Mouse (Mus musculus) layer of hippocampus, postnatal 36 days (tissue): ENCODE data around the gene Ifna15. TPM values are rescaled to one million over a fixed set of nuclear protein-coding genes. Genes with fewer than 3 reads are reported as not detected.

Source experiments
- DNase-seq, 2 experiments: peaks; one replicate each; pipeline ENCODE4 v3.0.0; 2022
- total RNA-seq, 2 experiments: library from RNA; stranded (reverse); gene quantifications; 2 replicates each; pipeline ENCODE4 v1.2.3; 2021

The Ifna15 gene
- total RNA-seq, 2 experiments from 2014 or later: not detected

GRCm38 (mm10) chr4:88513743-88514142 is 44.3 kb downstream of the Ifna15 start:
- no peak for DNase-seq

Other genes with a start within 250 kb of the Ifna15 start
- 1 to 10 TPM; 1.4 to 1.6 TPM for gene Hacd4, start 119.3 kb downstream of the Ifna15 start, total RNA-seq
- gene Ifnb1, start 35.5 kb downstream of the Ifna15 start, total RNA-seq: not detected
- not detected for gene Ifna14, start 13.6 kb upstream of the Ifna15 start, total RNA-seq
- not detected for gene Ifna9, start 34.1 kb upstream of the Ifna15 start, total RNA-seq
- gene Ifna12, start 45.1 kb upstream of the Ifna15 start, total RNA-seq: not detected
- gene C87499, start 76.2 kb upstream of the Ifna15 start, total RNA-seq: not detected
- gene Ifna13, start 86.2 kb upstream of the Ifna15 start, total RNA-seq: not detected
- not detected for gene Ifna16, start 118.7 kb upstream of the Ifna15 start, total RNA-seq
- not detected for gene Ifna2, start 125.7 kb upstream of the Ifna15 start, total RNA-seq
- not detected for gene Ifnab, start 133.1 kb upstream of the Ifna15 start, total RNA-seq
- gene Gm26566, start 163.6 kb upstream of the Ifna15 start, total RNA-seq: 1 to 10 TPM in 1 of 2 experiments, under 1 TPM in 1; 0.90 to 1.5 TPM
- gene Klhl9, start 164.2 kb upstream of the Ifna15 start, total RNA-seq: 100 to 1,000 TPM; 105 to 112 TPM
- gene Gm13271, start 196.6 kb upstream of the Ifna15 start, total RNA-seq: not detected
- gene Gm13283, start 201.9 kb upstream of the Ifna15 start, total RNA-seq: not detected
- not detected for gene Gm13290, start 215.6 kb upstream of the Ifna15 start, total RNA-seq
- gene Gm13289, start 218.7 kb upstream of the Ifna15 start, total RNA-seq: not detected
- not detected for gene Gm13272, start 221.6 kb upstream of the Ifna15 start, total RNA-seq
- gene Ifnz, start 223.9 kb upstream of the Ifna15 start, total RNA-seq: not detected
- gene Gm13276, start 227.5 kb upstream of the Ifna15 start, total RNA-seq: not detected
- gene Gm13277, start 230.4 kb upstream of the Ifna15 start, total RNA-seq: not detected
- gene Gm13278, start 233.3 kb upstream of the Ifna15 start, total RNA-seq: not detected
- gene Gm13275, start 236.2 kb upstream of the Ifna15 start, total RNA-seq: not detected
- gene Gm13279, start 239.2 kb upstream of the Ifna15 start, total RNA-seq: not detected
- not detected for gene Gm13285, start 241.4 kb upstream of the Ifna15 start, total RNA-seq
- not detected for gene Gm13287, start 245.0 kb upstream of the Ifna15 start, total RNA-seq
- gene Gm13288, start 247.3 kb upstream of the Ifna15 start, total RNA-seq: not detected